ENCODE assay signal across 28 mouse cellular contexts in the genomic region with DNA sequence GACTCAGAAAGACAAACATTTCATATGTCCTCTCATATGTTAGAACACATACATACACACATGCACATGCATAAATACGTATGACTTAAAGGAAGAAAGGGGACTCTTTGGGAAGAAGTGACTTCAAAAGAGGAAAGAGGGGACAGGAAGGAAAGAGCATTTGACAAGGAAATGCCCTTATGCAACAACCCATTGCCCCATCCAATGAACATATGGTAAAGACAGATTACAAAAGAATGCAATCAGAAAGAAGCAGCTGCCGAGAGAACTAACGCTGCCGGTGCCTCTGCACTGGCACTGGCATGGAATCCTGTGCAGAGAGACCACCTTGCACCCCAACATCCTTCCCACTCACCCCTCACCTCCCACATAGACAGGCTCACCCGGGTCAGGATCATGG. TPM values are rescaled to one million over a fixed set of nuclear protein-coding genes. Genes with fewer than 3 reads are reported as not detected.
"Had no signal": no experiment of that assay in that cellular context is flagged by ENCODE, and none has a peak within 500 bp of the region (broad histone marks: within the 10 kb centered on the region; RNA-seq: fewer than 3 reads in every experiment).

No protein-coding gene starts in this region.

- H3K9me3 ChIP-seq: liver, embryonic 13.5 days; liver, embryonic 15.5 days; megakaryocyte, embryonic 14.5 days; midbrain, embryonic 13.5 days; midbrain, embryonic 15.5 days; neural tube, embryonic 12.5 days had no signal

- H3K4me3 ChIP-seq: liver, embryonic 13.5 days; liver, embryonic 15.5 days; megakaryocyte, embryonic 14.5 days; midbrain, embryonic 13.5 days; midbrain, embryonic 15.5 days; neural tube, embryonic 12.5 days had no signal

- H3K4me1 ChIP-seq: liver, embryonic 13.5 days; liver, embryonic 15.5 days; megakaryocyte, embryonic 14.5 days; neural tube, embryonic 12.5 days had no signal

- ATAC-seq: midbrain, embryonic 13.5 days; midbrain, embryonic 15.5 days had no signal

- H3K36me3 ChIP-seq: liver, embryonic 13.5 days; liver, embryonic 15.5 days; midbrain, embryonic 13.5 days; midbrain, embryonic 15.5 days; neural tube, embryonic 12.5 days had no signal

- H3K27me3 ChIP-seq: liver, embryonic 13.5 days; liver, embryonic 15.5 days; midbrain, embryonic 13.5 days; midbrain, embryonic 15.5 days; neural tube, embryonic 12.5 days had no signal

- H3K27ac ChIP-seq: liver, embryonic 13.5 days; liver, embryonic 15.5 days; macrophage; midbrain, embryonic 13.5 days; midbrain, embryonic 15.5 days; neural tube, embryonic 12.5 days had no signal

- DNase-seq: liver, embryonic 13.5 days; lung, adult 18-20 months; lung, embryonic 14.5 days; lung, postnatal 10 days; lung, postnatal 36 days; right cerebral cortex, postnatal 14 days; right cerebral cortex, postnatal 4 days; spleen, adult 18-20 months; thymus, adult 18-20 months; thymus, postnatal 25 days; thymus, postnatal 4 days had no signal

RNA-seq across cellular contexts. Expression of a gene that starts 6.6 kb away (rescaled TPM):
- polyA plus RNA-seq: midbrain, embryonic 11.5 days; neural tube, embryonic 12.5 days had no signal

RNA-seq across cellular contexts. Expression of a gene that starts 23.5 kb away (rescaled TPM):
- total RNA-seq: midbrain, postnatal 0 days; monocyte, adult 5-6 weeks had no signal
- polyA plus RNA-seq: lung, embryonic 14.5 days; lung, embryonic 16.5 days; midbrain, embryonic 11.5 days; midbrain, embryonic 13.5 days; midbrain, embryonic 15.5 days; neural tube, embryonic 12.5 days; stomach, embryonic 14.5 days; urinary bladder, adult 2 months had no signal

RNA-seq across cellular contexts. Expression of a gene that starts 26.8 kb away (rescaled TPM):
- total RNA-seq: midbrain, postnatal 0 days; monocyte, adult 5-6 weeks; neutrophil, adult 5-6 weeks had no signal
- polyA plus RNA-seq: liver, embryonic 13.5 days; liver, embryonic 15.5 days; lung, embryonic 14.5 days; lung, embryonic 16.5 days; macrophage; midbrain, embryonic 11.5 days; midbrain, embryonic 13.5 days; midbrain, embryonic 15.5 days; midbrain, postnatal 0 days; neural tube, embryonic 12.5 days; neural tube, embryonic 14.5 days; small intestine, adult 2 months; stomach, embryonic 14.5 days; stomach, embryonic 16.5 days; urinary bladder, adult 2 months had no signal

RNA-seq across cellular contexts. Expression of a gene that starts 44.4 kb away (rescaled TPM):
- total RNA-seq: midbrain, postnatal 0 days; monocyte, adult 5-6 weeks; neutrophil, adult 5-6 weeks had no signal
- polyA plus RNA-seq: liver, embryonic 13.5 days; liver, embryonic 15.5 days; lung, embryonic 14.5 days; lung, embryonic 16.5 days; macrophage; midbrain, embryonic 11.5 days; midbrain, embryonic 13.5 days; midbrain, embryonic 15.5 days; midbrain, postnatal 0 days; neural tube, embryonic 12.5 days; neural tube, embryonic 14.5 days; small intestine, adult 2 months; stomach, embryonic 14.5 days; stomach, embryonic 16.5 days; thymus, postnatal 0 days; urinary bladder, adult 2 months had no signal
